Mouse (Mus musculus): ENCODE results near the gene Chrna1. TPM values are rescaled to one million over a fixed set of nuclear protein-coding genes. Genes with fewer than 3 reads are reported as not detected.

The Chrna1 gene
- total RNA-seq, 2 experiments from 2014 or later = 0.12 to 0.25 TPM

GRCm38 (mm10) chr2:73607146-73607545 is 27.0 kb upstream of the Chrna1 start:
- intact Hi-C loops (cut with DNase I) = no loop called here
- H3K27ac ChIP-seq = peak overlapping the region; percentile 83
- TF ChIP-seq CTCF (IDR thresholded peaks at IDR 0.05) = no peak

DNA sequence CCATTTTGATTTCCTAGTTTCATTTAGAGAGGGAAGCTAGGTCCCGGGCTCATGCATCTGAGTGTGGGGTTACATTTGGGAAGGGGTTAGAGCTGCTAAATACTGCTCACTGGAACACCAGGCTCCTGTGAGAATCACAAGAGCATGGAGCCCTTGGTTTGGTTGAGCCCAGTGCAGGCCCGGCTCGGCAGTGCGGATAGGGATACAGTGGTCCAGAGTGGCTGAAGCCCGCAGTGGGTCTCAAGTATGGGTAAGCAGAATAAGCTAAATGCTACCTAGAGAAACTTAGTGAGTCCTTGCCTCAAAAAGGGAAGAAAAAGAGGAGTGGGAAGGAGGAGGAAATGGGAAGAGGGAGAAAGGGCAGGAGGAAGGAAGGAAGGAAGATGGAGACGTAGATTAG is 26.5 kb upstream of the Chrna1 start:
- no peak for DNase-seq (ENCODE audit: extremely low spot score in 1 of 2, low spot score in 2 of 2)
- Histone ChIP-seq H3K27ac (peak overlapping the region; percentile 83), H3K4me3 (no peak overlapping the region)
- TF ChIP-seq CTCF (IDR thresholded peaks at IDR 0.05) = no peak
- intact Hi-C loops (cut with DNase I) = no loop called here

More at GRCm38 (mm10) chr2:73607146-73607545, 27.0 kb upstream of the Chrna1 start:
- no peak for DNase-seq (ENCODE audit: extremely low spot score in 1 of 2, low spot score in 2 of 2)
- no peak overlapping the region for H3K4me3 ChIP-seq

DNA sequence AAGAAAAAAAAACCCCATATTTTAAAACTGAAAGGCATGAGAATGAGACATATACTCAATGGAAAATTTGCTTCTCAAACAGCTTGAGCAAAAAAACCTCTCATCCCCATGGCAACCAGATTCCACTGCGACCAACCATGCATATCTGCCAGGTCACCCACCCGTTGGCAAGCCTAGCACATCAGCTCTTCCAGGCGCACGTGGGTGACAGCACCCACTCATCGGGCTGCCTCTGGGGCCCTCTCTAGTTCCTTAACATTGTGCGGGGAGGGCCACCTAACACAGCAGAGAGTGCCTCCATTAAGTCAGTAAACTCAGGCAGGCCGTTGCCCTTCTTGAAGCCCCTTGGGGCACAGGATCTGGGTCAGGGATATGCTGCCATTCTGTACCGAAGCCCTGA is 24.9 kb upstream of the Chrna1 start:
- intact Hi-C loops (cut with DNase I) = loop anchor here (1.0 kb wide), 1 partner anchor 13 kb away; no protein-coding TSS in a partner anchor
- Histone ChIP-seq H3K27ac (peak overlapping the region; percentile 97), H3K4me3 (no peak overlapping the region)
- TF ChIP-seq CTCF (IDR thresholded peaks at IDR 0.05) = no peak
- peak; percentile 85 to 87 for DNase-seq (ENCODE audit: extremely low spot score in 1 of 2, low spot score in 2 of 2)

GRCm38 (mm10) chr2:73604579-73604978 is 24.4 kb upstream of the Chrna1 start:
- no peak overlapping the region for H3K4me3 ChIP-seq
- intact Hi-C loops (cut with DNase I) = no loop called here
- no peak for DNase-seq (ENCODE audit: extremely low spot score in 1 of 2, low spot score in 2 of 2)
- peak overlapping the region; percentile 97 for H3K27ac ChIP-seq
- no peak for TF ChIP-seq CTCF (IDR thresholded peaks at IDR 0.05)

DNA sequence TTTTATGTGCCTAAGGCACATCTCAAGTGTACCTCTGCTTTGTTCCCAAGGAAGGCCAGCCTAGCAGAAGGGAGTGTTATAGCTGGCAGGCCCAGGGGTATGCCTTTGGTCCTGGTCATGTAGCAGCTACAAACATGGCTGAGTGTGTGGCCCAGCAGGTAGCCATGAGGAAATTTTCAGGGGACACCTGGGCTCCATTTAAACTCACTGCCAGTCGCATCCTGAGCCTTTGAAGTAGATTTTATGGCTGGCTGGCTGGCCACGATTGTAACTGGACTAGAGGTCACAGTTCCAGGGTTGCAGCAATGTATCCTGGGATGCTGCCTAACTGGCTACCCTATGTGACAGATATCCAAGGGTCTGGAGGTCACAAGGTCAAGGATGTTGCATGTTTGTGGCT is 20.5 kb upstream of the Chrna1 start:
- DNase-seq (ENCODE audit: extremely low spot score in 1 of 2, low spot score in 2 of 2) = no peak
- Histone ChIP-seq H3K4me3 (no peak overlapping the region), H3K27ac (peak overlapping the region; percentile 28; the same call in 1 of the 2 replicates)
- intact Hi-C loops (cut with DNase I) = no loop called here
- TF ChIP-seq CTCF (IDR thresholded peaks at IDR 0.05) = no peak

- DNase-seq (ENCODE audit: extremely low spot score in 1 of 2, low spot score in 2 of 2) = no peak
Measured at GRCm38 (mm10) chr2:73597772-73598171, 17.6 kb upstream of the Chrna1 start.

DNA sequence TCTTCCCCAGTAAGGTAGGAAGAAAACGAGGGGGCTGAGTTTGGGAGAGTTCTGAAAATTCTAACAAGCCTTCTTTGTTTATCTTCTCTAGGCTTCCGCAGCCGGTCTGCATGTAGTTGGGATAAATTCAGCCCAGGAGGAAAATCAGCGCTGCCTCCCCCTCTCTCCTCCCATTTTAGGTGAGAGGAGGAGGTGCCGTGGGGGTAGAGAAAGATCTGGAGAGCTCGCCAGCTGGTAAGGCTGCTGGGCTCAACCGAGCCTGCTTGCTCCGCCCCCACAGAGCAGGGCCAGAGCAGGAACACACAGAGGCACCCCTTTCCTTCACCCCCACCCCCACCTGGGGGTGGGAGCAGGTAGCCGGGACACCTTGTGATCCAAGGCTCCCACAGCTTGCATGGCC is 16.6 kb upstream of the Chrna1 start:
- intact Hi-C loops (cut with DNase I) = loop anchor here (2.0 kb wide), 1 partner anchor 100 kb away; no protein-coding TSS in a partner anchor
- TF ChIP-seq CTCF (IDR thresholded peaks at IDR 0.05) = no peak
- Histone ChIP-seq H3K4me3 (no peak overlapping the region; the same call in 1 of the 2 replicates), H3K27ac (peak overlapping the region; percentile 91)
- peak; percentile 82 to 83 for DNase-seq (ENCODE audit: extremely low spot score in 1 of 2, low spot score in 2 of 2)

More at GRCm38 (mm10) chr2:73597772-73598171, 17.6 kb upstream of the Chrna1 start:
- TF ChIP-seq CTCF (IDR thresholded peaks at IDR 0.05) = no peak
- intact Hi-C loops (cut with DNase I) = loop anchor here (2.0 kb wide), 1 partner anchor 99 kb away; no protein-coding TSS in a partner anchor
- H3K4me3 ChIP-seq = no peak overlapping the region
- H3K27ac ChIP-seq = peak overlapping the region; percentile 91

- Histone ChIP-seq H3K4me3 (no peak overlapping the region), H3K27ac (peak overlapping the region; percentile 91)
- DNase-seq (ENCODE audit: extremely low spot score in 1 of 2, low spot score in 2 of 2) = no peak
- intact Hi-C loops (cut with DNase I) = loop anchor here (2.0 kb wide), 1 partner anchor 100 kb away; no protein-coding TSS in a partner anchor
- TF ChIP-seq CTCF (IDR thresholded peaks at IDR 0.05) = no peak
Measured at GRCm38 (mm10) chr2:73596326-73596725, 16.2 kb upstream of the Chrna1 start.

DNA sequence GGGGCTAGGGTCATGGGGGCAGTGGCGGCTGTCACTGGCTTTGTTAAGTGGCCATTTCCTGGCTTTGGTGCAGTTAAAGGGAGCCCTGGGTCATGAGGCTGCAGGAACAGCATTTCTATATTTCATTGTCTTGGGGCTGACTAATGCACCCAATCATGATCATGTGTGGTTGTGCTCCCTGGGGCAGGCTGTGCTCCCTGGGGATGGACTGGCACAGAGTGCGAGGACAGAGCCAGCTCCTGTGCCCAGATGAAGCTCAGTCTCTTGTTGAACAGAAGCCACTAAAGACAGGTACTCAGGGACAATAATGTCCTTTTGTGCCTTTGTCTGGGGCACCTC is 12.9 kb upstream of the Chrna1 start:
- no peak for TF ChIP-seq CTCF (IDR thresholded peaks at IDR 0.05)
- peak overlapping the region; percentile 97 for H3K27ac ChIP-seq
- H3K4me3 ChIP-seq = no peak overlapping the region
- intact Hi-C loops (cut with DNase I) = loop anchor here (2.0 kb wide), 1 partner anchor 64 kb away; no protein-coding TSS in a partner anchor
- no peak for DNase-seq (ENCODE audit: extremely low spot score in 1 of 2, low spot score in 2 of 2)

DNA sequence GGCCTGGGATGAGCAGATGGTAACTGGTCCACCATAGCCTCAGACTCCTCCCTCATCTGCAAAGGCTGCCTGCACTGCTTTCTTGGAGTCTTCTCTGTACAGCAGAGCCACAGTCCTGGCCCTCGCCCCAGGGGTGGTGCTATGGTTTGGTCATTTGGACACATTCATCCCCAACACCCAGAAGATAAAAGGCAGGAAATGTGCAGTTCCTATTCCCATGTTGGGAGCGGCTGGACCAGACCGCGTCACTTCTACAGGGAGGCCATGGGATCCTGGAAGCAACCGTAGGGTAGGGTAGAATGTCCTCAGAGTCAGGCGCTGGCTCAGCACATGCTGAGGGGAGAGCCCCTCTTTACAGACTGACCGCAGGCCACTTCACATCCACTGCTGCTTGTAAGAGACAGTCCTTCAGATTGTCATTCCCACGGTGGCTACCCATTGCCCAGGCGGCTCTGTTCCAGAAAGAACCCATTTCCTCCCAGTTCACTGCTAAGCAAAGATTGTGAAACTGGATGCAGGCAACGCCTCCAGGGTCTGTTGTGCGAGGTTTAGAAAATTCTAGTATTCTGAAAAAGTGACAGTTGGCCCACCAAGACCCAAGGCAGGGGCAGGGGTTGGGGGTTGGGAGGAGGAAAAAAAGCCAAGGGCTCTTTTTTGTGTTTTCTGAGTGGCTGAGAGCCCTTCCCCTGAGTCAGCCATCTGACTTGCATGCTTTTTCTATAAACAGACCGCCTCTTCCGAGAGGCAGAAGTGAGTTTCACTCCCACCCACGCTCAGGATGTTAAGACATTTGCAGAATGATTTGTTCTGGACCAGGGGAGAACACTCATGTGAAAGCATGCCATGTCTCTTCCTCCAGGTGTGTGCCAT is 12.3 kb upstream of the Chrna1 start:
- intact Hi-C loops (cut with DNase I) = loop anchor here (1.0 to 2.0 kb wide), 2 partner anchors 13 to 64 kb away; no protein-coding TSS in a partner anchor
- Histone ChIP-seq H3K27ac (peak overlapping the region; percentile 97), H3K4me3 (no peak overlapping the region)
- TF ChIP-seq CTCF (IDR thresholded peaks at IDR 0.05) = no peak
- DNase-seq (ENCODE audit: extremely low spot score in 1 of 2, low spot score in 2 of 2) = peak; percentile 67

- intact Hi-C loops (cut with DNase I) = no loop called here
- no peak for DNase-seq (ENCODE audit: extremely low spot score in 1 of 2, low spot score in 2 of 2)
- Histone ChIP-seq H3K27ac (peak overlapping the region; percentile 97), H3K4me3 (no peak overlapping the region)
- no peak for TF ChIP-seq CTCF (IDR thresholded peaks at IDR 0.05)
Measured at GRCm38 (mm10) chr2:73591246-73591645, 11.1 kb upstream of the Chrna1 start.

- intact Hi-C loops (cut with DNase I) = no loop called here
- no peak for TF ChIP-seq CTCF (IDR thresholded peaks at IDR 0.05)
- H3K27ac ChIP-seq = peak overlapping the region; percentile 97
- DNase-seq (ENCODE audit: extremely low spot score in 1 of 2, low spot score in 2 of 2) = no peak
- H3K4me3 ChIP-seq = no peak overlapping the region
Measured at GRCm38 (mm10) chr2:73590106-73590505, 10.0 kb upstream of the Chrna1 start.

All from left cerebral cortex, adult 2 months (tissue).